Mouse (Mus musculus) thymus, adult 2 months (tissue): ENCODE measurements around the gene Gm5426.

ENCODE experiments used
- CTCF ChIP-seq: fragments of 200-500 bp; IDR thresholded peaks from 2 replicates; pipeline ENCODE4 v1.5.1; 2012; ENCODE audit warnings: mild to moderate bottlenecking, control low read depth, low read length, moderate library complexity, borderline replicate concordance; ENCODE audit not compliant: control insufficient read depth, poor library complexity, insufficient read depth; ENCODE audit errors: extremely low read depth
- POLR2A ChIP-seq: fragments of 200-500 bp; IDR thresholded peaks from 2 replicates; pipeline ENCODE4 v1.6.1; 2012; ENCODE audit warnings: mild to moderate bottlenecking, low read length, control low read depth, moderate library complexity; ENCODE audit not compliant: control insufficient read depth, poor library complexity, insufficient read depth; ENCODE audit errors: extremely low read depth

DNA sequence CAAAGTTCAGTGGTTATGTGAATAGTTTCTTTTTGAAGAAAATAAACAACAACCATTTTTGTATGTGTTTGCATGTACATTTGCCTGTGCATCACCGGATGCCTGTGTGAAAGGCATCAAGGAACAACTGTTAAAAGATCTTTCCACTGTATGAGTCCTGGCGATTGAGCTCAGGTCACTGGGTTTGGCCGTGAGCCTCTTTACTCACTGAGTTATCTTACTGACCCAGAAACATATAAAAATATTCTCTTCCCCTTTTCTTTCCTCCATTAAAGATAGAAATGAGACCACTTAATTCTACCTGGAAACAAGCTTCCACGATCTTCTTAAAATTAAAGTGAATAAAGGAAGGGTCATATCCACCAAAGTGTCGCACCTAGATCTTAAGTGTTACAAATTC is 10.2 kb downstream of the Gm5426 start:
- TF ChIP-seq POLR2A = no peak
- no peak for TF ChIP-seq CTCF
